Mouse (Mus musculus) embryo, embryonic 10.5 days (tissue): ENCODE measurements around the gene Lrrk1.
A peak's percentile ranks its signal among the peaks of the same experiment; 100 is the strongest.

Experiments used
- DNase-seq: peaks from one replicate; pipeline ENCODE4 v3.0.0-alpha.2; 2015; ENCODE audit warnings: low spot score

Lrrk1 gene

DNA sequence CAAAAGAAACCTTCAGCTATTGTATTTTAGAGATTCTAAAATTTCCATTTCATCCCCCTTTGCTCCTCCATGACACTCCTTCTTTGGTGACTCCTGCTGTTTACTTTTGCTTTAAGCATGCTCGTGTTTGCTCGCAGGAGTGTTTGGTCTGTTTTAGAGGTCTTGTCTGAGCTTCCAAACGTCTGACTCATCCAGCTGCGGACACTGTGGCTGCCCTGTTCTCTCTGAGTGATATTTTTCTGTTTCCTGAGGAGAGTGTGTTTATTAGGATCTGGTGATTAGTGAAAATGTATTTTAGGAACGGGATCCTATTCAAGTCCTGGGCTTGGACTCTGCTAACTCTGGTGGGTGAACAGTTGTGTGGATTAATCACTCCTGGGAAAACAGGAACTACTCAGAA is 48.5 kb downstream of the Lrrk1 start:
- DNase-seq: no peak

DNA sequence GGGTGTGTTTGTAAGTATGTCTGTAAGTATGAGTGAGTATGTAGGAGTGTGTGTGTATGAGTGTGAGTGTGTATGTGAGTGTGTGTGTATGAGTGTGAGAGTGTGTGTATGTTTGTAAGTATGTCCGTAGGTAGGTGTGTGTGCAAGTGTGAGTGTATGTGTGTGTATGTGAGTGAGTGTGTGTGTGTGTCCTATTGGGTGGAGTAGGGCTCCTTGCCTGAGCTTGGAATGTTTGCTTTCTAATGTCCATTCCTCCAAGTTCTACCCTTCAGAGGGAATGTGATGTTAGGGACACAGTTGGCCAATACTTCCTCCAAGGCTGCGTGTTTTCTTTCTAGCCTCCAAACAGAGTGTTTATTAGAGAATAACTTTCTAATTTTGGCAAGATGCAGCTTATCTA is 51.2 kb downstream of the Lrrk1 start:
- no peak for DNase-seq

DNA sequence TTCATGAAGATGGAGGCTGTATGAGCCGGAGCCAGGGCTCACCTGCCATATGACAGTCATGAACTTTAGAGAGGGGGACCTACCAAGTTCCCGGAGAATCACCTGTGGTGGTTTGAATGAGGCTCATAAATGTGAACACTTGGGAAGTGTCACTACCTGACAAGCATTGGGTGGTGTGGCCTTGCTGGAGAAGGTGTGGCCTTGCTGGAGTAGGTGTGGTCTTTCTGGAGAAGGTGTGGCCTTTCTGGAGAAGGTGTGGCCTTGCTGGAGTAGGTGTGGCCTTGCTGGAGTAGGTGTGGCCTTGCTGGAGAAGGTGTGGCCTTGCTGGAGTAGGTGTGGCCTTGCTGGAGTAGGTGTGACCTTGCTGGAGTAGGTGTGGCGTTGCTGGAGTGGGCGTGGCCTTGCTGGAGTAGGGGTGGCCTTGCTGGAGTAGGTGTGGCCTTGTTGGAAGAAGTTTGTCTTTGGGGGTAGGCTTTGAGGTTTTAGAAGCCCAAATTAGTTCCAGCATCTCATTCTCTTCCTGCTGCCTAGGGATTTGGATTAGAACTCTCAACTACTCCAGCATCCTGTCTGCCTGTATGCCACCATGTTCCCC is 54.1 kb downstream of the Lrrk1 start:
- DNase-seq: no peak

DNA sequence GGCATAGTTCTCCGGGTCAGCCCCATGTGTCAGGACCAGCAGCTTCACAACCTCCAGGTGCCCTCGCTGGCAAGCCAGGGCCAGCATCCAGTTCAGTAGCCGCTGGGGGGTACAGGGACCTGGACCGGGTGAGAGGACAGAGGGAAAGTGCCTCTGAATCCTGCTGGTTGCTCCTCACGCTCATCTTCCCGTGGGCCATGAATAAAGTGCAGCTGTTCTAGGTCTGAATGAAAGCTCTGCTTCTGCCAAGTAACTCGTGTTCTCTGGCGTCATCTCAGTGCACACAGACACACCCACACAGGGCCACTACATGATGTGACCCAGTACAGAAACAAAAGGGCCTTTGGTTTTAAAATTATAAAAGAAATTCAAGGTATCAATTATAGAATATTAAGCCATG is 55.8 kb downstream of the Lrrk1 start:
- DNase-seq: no peak

DNA sequence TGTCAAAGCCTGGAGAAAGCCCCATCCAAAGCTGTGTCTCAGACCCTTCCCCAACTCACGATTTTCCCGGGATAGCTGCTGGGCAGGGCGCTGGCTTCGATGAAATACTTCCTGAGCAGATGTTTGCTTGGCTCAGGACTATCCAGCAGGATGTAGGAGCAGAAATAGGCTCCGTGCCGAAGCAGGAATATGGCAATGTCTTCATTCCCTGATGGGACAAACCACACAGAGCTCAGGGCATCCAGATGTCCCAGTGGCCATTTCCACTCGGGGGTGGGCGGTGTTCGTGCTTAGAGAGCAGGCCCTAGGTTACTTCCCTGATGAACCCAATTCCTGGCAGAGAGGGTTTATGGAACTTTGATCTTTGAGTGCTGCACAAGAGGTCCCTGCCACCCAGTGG is 57.5 kb downstream of the Lrrk1 start:
- DNase-seq: no peak

DNA sequence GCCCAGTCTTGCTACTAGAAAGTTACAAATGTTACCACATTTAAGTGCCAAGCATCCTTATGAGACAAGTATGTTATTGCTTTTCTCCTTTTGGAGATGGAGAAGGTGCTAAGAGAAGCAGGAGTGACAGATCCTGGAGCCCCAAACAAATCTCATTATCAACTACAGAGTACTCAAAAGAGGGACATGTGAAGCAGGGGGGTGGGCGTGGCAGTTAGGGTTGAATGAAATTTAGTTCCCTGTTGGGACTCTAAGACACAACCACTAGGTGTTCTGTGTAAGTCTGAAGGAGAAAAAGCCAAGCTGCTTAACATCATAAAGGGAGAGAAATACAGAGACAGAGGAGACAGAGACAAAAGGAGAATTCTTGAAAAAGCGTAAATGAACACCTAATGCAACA is 60.6 kb downstream of the Lrrk1 start:
- DNase-seq: no peak

DNA sequence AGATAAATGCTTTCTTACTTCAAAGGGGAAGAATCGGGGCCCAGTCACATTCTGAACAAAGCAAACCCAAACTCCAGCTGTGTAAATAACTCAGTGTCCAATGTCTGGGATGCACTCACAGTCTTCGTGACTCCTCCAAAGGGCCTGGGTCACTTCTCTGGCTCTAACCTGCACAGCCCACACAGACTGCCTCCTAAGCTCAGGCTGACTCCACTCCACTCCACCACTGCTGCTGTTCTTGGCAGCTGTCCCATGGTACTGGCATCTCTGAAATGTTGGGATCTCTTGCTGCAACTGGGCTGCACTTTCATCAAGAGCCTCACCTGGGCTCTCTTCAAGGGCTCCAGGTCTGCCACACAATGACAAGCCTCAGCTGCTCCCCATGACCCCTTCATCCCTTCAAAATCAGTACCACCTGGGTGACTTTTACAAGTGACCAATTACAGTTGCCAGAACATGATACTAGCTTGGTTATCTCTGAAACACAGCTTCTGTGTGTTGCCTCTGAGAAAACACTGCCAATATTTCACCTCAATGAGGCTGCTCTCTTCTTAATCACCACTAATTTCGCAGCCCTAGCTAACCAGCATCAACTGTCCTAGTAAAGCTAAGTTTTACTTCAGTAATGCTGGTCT is 62.6 kb downstream of the Lrrk1 start:
- no peak for DNase-seq

DNA sequence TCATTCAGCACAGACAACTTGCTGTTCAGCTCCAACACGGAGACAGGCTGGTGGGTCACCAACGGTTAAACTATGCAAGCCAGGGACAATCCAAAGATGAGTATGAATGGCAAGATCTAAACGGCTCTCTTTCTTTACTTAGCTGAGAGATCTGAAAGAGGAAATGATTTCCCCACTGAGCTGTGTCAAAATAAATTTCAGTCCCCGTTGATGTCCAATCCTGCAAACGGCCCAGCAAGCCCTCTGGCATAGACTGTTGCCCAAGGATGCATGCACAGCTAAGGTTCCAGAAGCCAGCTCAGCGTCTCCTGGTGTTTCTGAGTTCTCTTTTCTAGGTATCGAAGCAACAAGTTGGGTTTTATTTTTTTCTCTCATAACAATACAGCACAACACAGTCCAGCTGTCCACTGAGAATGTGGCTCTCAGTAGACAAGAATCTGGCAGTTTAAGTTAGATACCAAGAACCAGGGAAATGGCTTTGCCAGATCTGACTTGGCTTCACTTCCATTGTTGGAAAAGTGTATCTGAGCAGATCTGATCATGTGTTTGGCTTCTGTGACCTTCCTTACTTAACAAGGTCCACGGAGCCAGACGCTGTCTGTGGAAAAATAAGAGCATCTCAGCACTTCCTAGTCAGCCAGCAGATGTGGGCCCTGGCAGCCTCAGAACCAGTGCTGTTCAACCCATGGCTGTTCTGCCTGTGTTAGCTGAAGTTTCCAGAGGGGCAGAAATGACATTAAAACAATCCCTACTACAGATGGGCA is 64.7 kb downstream of the Lrrk1 start:
- no peak for DNase-seq

DNA sequence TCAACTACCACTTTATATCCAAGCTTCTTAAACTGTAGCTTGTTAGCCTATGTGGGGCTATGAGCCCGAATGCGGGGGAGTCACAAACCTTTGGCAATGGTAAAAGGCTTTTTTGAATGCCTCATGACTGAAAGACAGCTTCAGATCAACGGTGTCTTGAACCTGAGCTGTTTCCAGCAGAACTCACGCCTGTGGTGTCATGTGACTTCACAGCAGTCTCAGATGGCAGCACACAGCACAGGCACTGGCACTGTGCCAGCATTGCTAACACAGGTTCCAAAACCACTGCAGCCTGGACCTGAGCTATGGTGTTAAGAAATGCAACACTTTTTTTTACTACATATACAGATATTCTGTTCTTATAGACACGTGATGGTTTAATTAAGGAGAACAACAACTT is 67.2 kb downstream of the Lrrk1 start:
- DNase-seq: no peak

DNA sequence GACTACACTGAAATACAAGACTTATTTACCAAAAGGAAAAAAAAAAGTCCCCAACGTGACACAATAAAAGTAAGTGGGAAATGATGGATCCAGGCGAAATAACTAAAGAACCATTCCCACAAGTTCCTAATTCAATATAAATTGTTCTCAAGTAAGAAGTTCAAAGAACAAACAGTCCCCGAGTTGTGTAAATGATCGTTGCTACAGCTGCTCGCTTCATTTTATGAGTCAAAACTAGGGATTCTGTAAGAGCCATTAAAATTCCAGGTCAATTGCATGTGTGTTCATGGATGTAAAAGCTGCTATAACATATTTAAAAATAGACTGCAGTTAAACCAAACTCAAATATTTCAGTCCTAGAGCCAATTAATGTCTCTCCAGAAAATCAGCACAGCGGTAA is 70.0 kb downstream of the Lrrk1 start:
- DNase-seq: no peak

DNA sequence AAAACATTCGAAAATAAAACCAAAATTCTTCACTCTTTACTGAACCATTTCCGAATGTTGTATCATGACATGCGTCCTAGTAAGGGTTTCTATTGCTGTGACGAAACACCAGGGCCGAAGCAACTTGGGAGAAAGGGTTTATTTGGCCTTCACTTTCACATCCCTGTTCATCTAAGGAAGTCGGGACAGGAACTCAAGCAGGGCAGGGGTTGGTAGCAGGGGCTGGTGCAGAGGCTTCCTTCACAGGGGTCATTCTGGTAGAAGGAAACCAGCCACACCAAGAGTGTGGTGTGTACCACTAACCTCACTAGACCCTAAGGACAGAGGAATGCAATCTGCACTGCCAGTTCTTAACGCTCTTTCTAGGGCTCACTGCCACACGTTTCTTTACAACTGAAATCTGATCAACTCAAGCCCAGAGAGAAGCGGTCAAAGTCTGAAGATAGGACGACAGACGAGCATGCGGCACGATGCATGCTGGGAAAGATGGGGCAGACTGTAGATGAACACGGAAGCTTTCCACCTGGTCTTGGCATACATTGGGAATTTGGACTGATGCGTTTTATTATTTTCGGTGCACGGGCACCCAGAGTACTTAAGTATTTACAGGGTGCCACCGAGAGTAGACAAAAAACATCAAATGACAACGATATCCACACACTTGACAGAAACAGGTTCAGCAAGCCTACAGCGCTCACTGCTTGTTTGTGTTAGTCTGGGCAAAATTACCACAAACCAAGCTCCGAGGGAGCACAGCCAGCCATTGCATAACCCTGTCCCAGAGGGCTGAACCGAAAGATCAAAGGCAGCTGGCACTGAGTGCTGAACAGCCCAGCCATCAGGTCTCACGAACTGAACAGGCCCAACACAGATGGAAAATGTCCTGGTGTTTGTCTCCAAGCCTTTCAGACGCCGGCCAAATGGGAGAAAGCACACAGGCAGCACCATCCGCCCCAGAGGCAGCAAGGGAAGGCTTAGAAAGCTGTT is 77.2 kb downstream of the Lrrk1 start:
- DNase-seq: no peak

DNA sequence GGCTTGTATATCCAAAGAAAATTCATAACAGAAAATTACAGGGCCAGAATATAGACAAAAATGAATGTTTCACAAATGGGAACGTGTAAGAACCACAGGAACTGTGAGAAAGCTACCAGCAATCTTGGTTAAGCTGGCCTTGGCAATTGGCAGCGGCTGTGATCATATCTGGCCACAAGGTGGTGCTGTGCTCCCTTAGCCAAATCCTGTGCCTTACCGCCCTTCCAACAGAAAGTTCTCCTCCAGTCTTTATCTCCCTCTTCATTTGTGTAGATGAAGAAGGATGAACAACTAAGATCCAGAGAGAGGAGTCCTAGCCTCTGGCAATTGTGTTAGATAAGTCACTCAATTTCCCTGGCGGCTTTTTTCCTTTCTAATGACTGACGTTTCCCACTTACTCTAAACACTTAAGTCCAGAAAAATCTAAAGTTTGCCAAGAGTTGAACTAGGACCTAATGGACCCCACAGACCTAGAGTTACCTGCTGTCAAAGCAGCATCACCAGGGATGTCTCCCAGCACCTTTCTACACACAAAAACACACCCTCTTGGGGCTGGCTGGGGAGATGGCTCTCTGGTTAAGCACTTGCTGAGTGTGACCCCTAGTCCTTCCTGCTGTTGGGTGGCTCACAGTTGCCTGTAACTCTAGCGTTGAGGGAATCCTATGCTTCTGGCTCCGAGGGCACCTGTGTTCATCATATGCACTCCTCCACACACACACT is 78.0 kb downstream of the Lrrk1 start:
- peak; percentile 89 for DNase-seq

DNA sequence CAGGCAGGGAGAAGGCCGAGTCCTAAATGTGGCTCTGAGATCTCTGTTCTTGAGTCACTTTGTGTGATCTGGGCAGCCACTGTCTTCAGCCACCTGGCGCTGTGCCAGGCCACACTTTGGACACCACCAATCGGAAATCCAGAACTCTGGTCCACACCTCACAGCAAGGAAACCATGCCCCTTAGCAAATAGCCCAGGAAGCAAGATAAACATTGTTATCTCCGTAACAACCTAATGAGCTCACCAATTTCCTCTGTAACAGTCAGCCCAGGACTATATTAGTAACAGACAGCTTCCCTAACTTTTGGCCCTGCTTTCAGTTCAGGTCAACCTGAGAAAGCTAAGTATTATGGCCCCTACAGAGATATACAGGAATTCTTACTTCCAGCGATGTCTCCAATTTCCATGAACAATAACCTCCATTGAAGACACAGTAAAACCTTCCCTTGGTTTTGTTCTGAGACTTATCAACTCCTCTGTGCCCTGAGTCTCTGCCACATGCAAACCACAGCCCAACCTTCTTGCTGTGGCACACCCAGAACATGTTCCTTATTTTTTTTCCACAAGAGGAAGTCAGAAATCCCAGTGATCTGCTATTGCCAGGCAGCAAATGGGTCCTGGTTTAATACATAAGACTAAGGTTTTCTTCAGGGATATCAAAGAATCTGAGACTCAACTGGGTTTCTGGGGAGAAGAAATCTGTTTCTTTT is 78.8 kb downstream of the Lrrk1 start:
- no peak for DNase-seq

DNA sequence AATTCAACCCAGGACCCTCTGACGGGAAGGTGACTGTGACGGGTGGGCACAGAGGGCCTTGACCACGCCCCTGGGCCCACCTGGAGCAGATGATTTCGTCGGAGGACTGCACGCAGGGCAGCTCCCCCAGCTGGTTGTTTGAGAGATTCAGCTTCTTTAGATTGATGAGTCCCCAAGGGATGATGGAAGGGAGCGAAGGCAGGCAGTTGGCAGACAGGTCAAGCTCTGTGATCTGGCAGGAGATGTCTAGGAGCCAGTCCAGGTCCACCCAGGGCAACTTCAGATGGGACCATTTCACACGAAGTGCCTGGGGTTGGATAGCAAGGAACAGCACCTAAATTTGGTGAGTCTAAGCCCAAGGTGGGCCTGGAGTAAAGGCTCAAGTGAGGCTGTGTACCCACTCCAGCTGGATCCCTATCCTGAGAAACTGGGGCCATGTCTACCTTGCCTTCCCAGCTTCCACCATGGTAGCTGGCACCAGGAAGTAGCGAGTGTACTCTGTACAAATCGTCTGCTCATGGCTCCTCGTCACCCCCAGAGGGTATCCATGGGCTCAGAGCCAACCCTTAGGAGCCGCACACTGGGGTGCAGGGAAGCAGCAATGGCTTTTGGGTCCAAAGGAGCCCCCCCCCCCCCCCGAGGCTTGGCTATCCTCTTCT is 79.4 kb downstream of the Lrrk1 start:
- DNase-seq: no peak

DNA sequence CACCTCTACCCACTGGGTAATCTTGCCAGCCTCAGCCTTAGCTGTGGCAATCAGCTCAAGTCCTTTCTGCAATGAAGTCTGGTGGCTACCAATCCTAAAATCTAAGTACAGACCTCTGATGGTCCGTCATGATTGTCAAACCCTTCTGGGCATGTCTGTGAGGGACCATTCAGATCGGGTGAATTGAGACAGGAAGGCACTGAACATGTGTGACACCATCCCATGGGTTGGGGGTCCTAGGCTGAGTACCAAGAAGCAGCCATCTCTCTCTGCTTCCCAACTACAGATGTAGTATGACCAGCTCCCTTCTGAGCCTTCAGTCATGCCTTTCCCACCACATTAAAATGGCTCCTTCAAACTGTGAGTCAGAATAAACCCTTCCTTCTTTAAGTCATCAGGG is 80.4 kb downstream of the Lrrk1 start:
- no peak for DNase-seq

DNA sequence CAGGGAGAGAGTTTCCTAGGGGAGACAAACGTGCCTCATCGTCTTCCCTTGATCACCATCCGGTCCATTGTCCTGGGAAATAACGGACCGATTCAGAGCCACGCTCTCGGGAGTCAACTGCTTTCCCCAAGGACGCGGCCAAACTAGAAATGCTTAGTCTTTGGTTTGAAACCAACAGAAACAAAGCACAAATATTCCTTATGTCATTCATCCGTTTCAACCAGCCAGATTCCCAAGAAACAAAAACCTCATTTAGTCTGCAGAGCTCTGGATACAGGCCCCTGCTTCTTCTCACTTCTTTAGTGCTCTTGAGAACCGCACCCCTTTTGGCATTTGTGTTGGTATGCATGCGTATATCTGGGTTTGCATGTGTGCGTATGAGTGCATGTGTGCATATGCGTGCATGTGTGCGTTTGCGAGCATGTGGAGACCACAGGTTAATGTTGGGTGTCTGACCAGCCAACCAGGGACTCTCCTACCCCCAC is 82.4 kb downstream of the Lrrk1 start:
- no peak for DNase-seq

DNA sequence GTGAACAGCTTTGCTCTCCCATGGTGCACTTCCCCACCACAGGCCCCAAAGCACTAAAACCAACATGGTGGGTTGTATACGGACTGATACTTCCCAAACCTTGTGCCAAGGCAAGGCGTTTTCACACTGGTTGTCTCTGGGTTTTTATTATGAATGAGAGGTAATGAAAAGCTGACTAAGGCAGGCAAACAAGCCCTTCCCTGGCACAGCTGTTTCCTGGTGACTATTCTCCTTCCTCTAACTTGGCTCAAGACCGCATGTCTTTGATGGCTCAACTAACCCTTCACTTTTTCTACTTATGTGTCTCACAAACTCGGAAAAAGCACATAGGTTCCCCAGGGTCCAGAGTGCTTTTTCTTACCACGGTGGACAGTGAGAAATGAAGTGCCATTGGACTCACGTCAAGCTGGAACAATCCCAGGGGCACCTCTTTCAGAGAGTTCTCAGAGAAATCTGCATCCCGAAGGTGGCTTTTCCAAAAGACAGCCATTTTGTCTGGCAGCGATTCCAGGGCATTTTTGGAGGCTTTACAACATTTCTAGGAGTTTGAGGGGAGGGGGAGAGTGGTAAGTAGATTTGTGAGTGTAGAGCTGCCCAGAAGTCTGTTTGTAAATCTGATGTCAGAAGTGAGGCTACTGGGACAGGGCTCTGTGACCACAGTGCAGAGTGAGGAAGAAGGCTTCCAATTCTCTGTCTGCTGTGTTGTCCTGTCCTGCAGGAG is 83.0 kb downstream of the Lrrk1 start:
- no peak for DNase-seq

DNA sequence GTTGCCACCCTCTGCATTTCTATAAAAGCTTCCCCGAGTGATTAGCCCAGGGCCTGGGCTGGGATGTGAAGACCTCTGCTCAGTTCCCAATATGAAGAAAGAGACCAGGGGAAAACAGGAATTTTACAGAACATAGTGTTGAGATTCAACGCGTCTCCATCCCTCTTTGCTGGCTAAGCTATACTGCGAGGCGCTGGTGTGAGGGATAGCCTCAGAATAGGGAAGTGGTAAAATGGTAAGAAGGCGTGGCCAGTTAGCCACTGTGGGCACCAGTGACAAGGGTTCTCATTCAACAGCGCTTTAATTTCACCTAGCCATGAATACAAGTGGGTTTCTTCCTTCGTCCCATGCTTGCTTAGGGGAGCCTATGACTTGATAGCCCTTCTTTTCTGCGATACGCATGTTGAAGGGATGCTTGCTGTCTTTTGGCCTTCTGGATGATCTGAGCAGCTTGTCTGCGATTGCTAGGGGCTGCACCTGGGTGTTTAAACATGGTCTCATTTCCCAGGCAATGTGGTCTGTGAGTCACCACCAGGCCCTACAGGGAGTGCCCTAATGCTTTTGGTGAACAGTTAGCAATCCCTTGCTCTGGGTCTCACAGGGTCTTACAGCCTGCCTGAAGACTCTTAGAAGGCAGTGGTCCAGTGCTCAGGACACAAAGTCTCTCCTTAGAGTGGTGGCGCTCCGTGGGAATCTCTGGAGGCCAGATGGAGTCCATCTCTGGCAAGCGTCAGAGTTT is 84.1 kb downstream of the Lrrk1 start:
- no peak for DNase-seq

DNA sequence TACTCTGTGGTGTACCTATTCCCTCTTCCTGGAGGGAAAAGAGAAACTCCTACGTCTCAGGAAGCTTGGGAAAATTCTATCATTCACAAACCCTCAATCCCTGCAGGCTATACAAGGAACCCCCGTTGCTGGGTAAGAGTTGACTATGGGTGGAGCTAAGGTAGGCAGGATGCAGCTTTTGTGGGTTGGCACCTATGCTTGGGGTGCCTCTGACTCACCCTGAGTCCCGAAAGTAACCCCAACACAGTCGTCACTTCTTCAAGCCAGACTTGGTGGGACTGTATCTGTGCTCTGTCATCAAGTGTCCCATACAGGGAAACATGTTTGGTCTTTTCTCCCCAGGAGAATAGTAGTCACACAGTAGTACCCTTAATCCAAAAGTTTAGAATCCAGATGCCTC is 86.7 kb downstream of the Lrrk1 start:
- DNase-seq: no peak
